Mouse (Mus musculus): ENCODE data around the gene Sorcs3.

Sorcs3 gene

DNA sequence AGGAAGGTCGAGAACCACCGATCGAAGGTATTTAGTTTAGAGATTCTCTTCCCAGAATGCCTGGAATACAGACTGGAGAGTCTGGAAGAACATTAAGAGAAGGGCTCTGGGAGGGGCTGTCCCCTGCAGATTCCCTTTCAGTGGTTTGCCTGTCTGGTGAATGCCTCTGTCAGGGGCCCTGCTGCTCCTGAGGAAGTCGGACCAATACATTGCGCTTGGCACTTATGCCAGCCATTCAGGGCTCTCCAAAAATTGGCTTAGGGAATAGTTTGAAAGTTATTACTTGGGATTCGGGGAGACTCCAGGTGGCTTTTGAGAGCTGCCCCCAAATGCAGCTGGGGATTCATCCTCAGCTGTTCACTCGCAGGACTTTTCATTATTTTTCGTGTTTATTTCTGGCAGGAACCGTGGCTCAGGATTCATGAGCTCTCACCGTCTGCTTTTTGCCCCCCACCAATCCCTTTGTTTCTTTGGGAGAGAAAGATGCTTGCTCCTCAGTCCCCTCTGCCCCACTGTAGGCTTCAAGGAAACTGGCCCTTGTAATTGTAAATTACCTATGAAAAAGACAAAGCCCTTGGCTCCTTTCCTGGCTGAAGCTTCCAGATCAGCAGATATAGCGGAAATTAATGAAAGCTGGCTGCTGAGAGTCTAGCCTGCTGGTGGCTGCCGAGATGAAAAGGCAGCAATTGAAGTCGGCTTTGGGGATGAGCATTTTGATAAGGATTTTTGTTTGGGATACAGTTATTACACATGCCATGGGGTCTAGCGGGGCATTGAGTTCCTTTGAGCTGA, 94.8 kb downstream of the Sorcs3 start:
- no peak overlapping the region for H3K4me3 ChIP-seq (replicated peaks; ENCODE audit: low read length)
- no peaks in the 10 kb centered on the region for H3K36me3 ChIP-seq (ENCODE audit: insufficient read depth, low read length)
- no peaks in the 10 kb centered on the region for H3K27me3 ChIP-seq (ENCODE audit: insufficient read depth, low read length)
- no peak for TF ChIP-seq POU5F1 (IDR thresholded peaks at IDR 0.05; ENCODE audit: borderline replicate concordance, low read length)
- TF ChIP-seq NANOG (IDR thresholded peaks at IDR 0.05; ENCODE audit: borderline replicate concordance, low read length): no peak
- no peak for TF ChIP-seq CTCF (conservative IDR thresholded peaks at IDR 0.05; ENCODE audit: low read length)
- H3K4me1 ChIP-seq (replicated peaks; ENCODE audit: low read depth, low read length): peaks cover 13% of the 10 kb centered on the region
- no peaks in the 10 kb centered on the region for H3K9me3 ChIP-seq (ENCODE audit: low read length)

DNA sequence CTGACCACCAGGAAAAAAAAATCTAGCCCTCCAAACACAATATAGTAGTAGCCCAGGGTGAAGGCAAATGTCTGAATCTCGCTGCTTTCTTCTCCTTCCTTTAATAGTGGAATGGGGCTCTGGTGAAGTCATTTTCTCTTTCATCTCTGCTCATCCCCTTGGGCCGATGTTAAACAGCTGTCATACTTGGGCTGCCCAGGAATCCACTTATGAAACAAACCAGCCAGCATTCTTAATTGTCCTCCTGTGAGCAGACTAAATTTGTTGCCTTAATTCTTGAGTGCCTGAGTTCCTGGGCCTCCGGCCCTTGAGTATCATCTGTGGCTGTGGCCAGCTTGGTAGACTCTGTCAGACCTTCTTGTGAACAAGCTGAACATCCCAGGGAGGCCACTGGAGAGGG, 95.5 kb downstream of the Sorcs3 start:
- Histone ChIP-seq H3K27me3 (ENCODE audit: insufficient read depth, low read length) (no peaks in the 10 kb centered on the region), H3K9me3 (ENCODE audit: low read length) (no peaks in the 10 kb centered on the region), H3K36me3 (ENCODE audit: insufficient read depth, low read length) (no peaks in the 10 kb centered on the region), H3K4me1 (replicated peaks; ENCODE audit: low read depth, low read length) (peaks cover 13% of the 10 kb centered on the region), H3K4me3 (replicated peaks; ENCODE audit: low read length) (no peak overlapping the region)
- TF ChIP-seq NANOG (IDR thresholded peaks at IDR 0.05; ENCODE audit: borderline replicate concordance, low read length): no peak
- no peak for TF ChIP-seq CTCF (conservative IDR thresholded peaks at IDR 0.05; ENCODE audit: low read length)
- TF ChIP-seq POU5F1 (IDR thresholded peaks at IDR 0.05; ENCODE audit: borderline replicate concordance, low read length): no peak

DNA sequence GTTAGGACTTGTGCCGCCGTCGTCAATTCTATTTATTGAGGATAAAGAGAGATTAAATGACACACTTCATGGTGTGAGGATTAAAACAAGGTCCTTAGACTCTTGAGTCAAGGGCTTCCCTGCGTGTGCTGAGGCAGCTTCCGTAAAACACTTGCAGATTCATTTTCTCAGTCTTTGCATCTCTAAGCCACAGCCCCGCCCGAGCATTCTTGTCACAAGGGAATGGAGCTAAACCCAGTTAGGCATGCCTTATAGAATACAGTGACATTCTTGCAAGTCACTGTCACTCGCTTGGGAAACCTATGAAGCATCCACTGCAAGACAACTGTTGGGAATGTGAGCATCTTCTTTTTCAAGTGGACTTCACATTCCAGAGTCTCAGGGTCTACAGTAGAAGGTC, 102.5 kb downstream of the Sorcs3 start:
- H3K4me3 ChIP-seq (replicated peaks; ENCODE audit: low read length): no peak overlapping the region
- H3K27me3 ChIP-seq (ENCODE audit: insufficient read depth, low read length): no peaks in the 10 kb centered on the region
- H3K36me3 ChIP-seq (ENCODE audit: insufficient read depth, low read length): no peaks in the 10 kb centered on the region
- H3K9me3 ChIP-seq (ENCODE audit: low read length): no peaks in the 10 kb centered on the region
- peaks cover 5% of the 10 kb centered on the region for H3K4me1 ChIP-seq (replicated peaks; ENCODE audit: low read depth, low read length)
- TF ChIP-seq CTCF (conservative IDR thresholded peaks at IDR 0.05; ENCODE audit: low read length) (no peak), POU5F1 (IDR thresholded peaks at IDR 0.05; ENCODE audit: borderline replicate concordance, low read length) (no peak), NANOG (IDR thresholded peaks at IDR 0.05; ENCODE audit: borderline replicate concordance, low read length) (no peak)

DNA sequence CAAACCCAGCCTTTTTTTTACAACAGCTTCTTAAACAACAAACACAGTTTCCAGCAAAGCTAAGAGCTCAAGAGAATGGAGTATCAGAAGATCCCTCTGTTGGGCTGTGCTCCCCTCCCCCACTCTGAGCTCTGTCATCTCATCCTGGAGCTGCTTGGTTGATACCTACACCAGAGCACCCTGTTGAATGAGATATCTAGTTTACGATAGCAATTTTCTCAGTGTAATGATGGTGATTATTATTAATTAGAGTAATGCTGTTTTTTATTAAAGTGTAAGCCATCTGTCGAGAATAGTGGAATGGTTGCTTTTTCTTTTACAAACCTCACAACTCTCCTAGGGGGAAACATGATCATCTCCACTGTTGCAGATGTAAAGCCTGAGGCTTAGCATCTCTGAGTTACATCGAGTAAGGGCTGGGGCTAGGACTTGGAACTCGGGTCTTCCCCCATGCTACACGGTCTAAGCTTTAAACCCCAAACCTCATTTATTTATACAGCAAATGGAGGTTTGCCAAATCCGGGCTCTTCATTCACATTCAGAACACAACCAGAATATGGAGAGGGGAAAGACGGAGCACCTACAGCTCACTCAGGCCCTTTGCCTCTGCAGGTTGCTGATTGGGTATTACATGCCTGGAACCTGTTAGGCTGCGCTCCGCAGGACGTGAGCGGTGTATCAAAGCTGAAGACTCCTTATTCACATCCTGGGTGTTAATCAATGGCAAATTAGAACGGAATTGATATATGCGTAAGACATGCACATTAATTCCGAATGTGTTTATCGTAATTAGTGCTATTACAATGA, 103.9 kb downstream of the Sorcs3 start:
- no peaks in the 10 kb centered on the region for H3K36me3 ChIP-seq (ENCODE audit: insufficient read depth, low read length)
- H3K4me3 ChIP-seq (replicated peaks; ENCODE audit: low read length): no peak overlapping the region
- TF ChIP-seq POU5F1 (IDR thresholded peaks at IDR 0.05; ENCODE audit: borderline replicate concordance, low read length): no peak
- TF ChIP-seq NANOG (IDR thresholded peaks at IDR 0.05; ENCODE audit: borderline replicate concordance, low read length): no peak
- TF ChIP-seq CTCF (conservative IDR thresholded peaks at IDR 0.05; ENCODE audit: low read length): no peak
- peaks cover 5% of the 10 kb centered on the region for H3K4me1 ChIP-seq (replicated peaks; ENCODE audit: low read depth, low read length)
- no peaks in the 10 kb centered on the region for H3K27me3 ChIP-seq (ENCODE audit: insufficient read depth, low read length)
- no peaks in the 10 kb centered on the region for H3K9me3 ChIP-seq (ENCODE audit: low read length)

DNA sequence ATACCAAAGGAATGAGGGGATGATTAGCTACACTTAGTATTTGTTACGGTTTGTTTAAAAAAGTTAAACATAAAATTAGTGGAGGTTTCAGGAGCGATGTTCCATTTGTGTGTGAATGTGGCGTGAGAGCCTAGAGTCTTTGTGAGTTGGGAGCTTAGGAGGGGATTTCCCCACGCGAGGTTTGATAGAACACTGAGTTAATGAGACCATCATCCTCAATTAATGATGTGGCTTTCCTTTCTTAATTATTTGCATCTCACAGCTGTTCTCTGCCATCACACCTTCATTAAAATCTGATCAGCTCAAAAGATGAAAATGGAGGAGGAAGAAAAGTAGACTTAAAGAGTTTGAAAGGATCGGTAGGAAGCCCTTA, 104.5 kb downstream of the Sorcs3 start:
- Histone ChIP-seq H3K9me3 (ENCODE audit: low read length) (no peaks in the 10 kb centered on the region), H3K4me3 (replicated peaks; ENCODE audit: low read length) (no peak overlapping the region), H3K4me1 (replicated peaks; ENCODE audit: low read depth, low read length) (peaks cover 5% of the 10 kb centered on the region), H3K27me3 (ENCODE audit: insufficient read depth, low read length) (no peaks in the 10 kb centered on the region), H3K36me3 (ENCODE audit: insufficient read depth, low read length) (no peaks in the 10 kb centered on the region)
- TF ChIP-seq CTCF (conservative IDR thresholded peaks at IDR 0.05; ENCODE audit: low read length) (no peak), POU5F1 (IDR thresholded peaks at IDR 0.05; ENCODE audit: borderline replicate concordance, low read length) (no peak), NANOG (IDR thresholded peaks at IDR 0.05; ENCODE audit: borderline replicate concordance, low read length) (no peak)

DNA sequence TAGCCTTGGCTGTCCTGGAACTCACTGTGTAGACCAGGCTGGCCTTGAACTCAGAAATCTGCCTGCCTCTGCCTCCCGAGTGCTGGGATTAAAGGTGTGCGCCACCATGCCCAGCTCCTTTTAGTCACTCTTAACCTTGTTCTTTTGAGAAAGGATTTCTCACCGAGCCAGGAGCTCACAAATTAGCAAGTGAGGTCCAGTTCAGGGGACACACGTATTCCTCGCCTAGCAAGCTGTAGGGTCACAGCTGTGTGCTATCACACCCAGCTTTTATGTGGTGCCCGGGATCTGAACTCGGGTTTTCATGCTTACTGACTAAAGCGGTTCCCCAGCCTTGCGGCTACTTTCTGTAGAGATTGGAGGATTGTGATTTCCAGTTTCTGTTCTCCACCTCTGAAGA, 108.0 kb downstream of the Sorcs3 start:
- Histone ChIP-seq H3K27me3 (ENCODE audit: insufficient read depth, low read length) (no peaks in the 10 kb centered on the region), H3K36me3 (ENCODE audit: insufficient read depth, low read length) (no peaks in the 10 kb centered on the region), H3K4me3 (replicated peaks; ENCODE audit: low read length) (no peak overlapping the region), H3K4me1 (replicated peaks; ENCODE audit: low read depth, low read length) (no peaks in the 10 kb centered on the region), H3K9me3 (ENCODE audit: low read length) (no peaks in the 10 kb centered on the region)
- TF ChIP-seq CTCF (conservative IDR thresholded peaks at IDR 0.05; ENCODE audit: low read length) (no peak), NANOG (IDR thresholded peaks at IDR 0.05; ENCODE audit: borderline replicate concordance, low read length) (no peak), POU5F1 (IDR thresholded peaks at IDR 0.05; ENCODE audit: borderline replicate concordance, low read length) (no peak)

DNA sequence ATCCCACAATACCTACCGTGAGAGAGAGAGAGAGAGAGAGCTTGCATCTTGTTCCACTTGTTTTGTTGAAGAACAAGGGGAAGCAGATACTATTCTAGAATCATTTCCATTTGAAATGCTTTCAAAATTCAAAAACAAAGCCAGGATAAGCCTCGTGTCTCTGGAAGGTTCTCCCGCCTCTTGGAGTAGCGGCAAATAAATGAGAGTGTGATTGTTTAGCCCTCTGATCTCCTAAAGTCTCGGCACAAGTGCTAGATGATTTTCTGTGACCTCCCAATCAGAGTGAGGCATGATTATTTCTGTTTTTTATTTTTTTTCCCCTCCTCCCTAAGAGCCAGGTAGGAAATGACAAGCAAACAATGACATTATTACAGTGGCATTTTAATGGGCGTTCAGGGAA, 121.3 kb downstream of the Sorcs3 start:
- TF ChIP-seq POU5F1 (IDR thresholded peaks at IDR 0.05; ENCODE audit: borderline replicate concordance, low read length) (no peak), NANOG (IDR thresholded peaks at IDR 0.05; ENCODE audit: borderline replicate concordance, low read length) (no peak), CTCF (conservative IDR thresholded peaks at IDR 0.05; ENCODE audit: low read length) (no peak)

DNA sequence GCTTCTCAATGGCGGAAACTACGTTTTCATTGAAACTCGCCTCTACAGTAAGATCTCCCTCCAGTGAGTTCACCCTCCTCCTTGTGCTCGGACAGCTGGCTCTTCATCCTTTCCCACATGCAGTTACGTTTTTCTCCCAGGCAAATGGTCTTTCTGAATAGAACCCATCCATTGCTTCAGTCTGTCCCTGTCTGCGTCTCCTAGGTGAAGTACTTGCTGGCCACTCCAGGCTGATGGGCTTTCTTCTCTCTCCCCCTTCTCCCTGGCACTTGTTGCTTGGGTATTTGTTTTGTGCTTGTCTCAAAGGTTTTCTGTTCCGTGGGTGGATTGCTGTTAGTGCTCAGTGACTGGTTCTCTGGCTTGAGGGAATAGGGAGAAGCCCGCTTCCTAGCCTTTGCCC, 122.3 kb downstream of the Sorcs3 start:
- TF ChIP-seq POU5F1 (IDR thresholded peaks at IDR 0.05; ENCODE audit: borderline replicate concordance, low read length): no peak
- no peak for TF ChIP-seq CTCF (conservative IDR thresholded peaks at IDR 0.05; ENCODE audit: low read length)
- no peak for TF ChIP-seq NANOG (IDR thresholded peaks at IDR 0.05; ENCODE audit: borderline replicate concordance, low read length)
- Histone ChIP-seq H3K4me1 (replicated peaks; ENCODE audit: low read depth, low read length) (no peaks in the 10 kb centered on the region), H3K36me3 (ENCODE audit: insufficient read depth, low read length) (no peaks in the 10 kb centered on the region), H3K9me3 (ENCODE audit: low read length) (no peaks in the 10 kb centered on the region), H3K4me3 (replicated peaks; ENCODE audit: low read length) (no peak overlapping the region), H3K27me3 (ENCODE audit: insufficient read depth, low read length) (no peaks in the 10 kb centered on the region)

More for the DNA sequence above, 121.3 kb downstream of the Sorcs3 start:
- Histone ChIP-seq H3K4me1 (replicated peaks; ENCODE audit: low read depth, low read length) (no peaks in the 10 kb centered on the region), H3K4me3 (replicated peaks; ENCODE audit: low read length) (no peak overlapping the region), H3K9me3 (ENCODE audit: low read length) (no peaks in the 10 kb centered on the region), H3K27me3 (ENCODE audit: insufficient read depth, low read length) (no peaks in the 10 kb centered on the region), H3K36me3 (ENCODE audit: insufficient read depth, low read length) (no peaks in the 10 kb centered on the region)
